Mouse (Mus musculus) thymus, adult 2 months (tissue): ENCODE measurements around the gene Ankrd13d.

Experiments
- CTCF ChIP-seq: fragments of 200-500 bp; IDR thresholded peaks from 2 replicates; pipeline ENCODE4 v1.5.1; 2012; ENCODE audit warnings: mild to moderate bottlenecking, control low read depth, low read length, moderate library complexity, borderline replicate concordance; ENCODE audit not compliant: control insufficient read depth, poor library complexity, insufficient read depth; ENCODE audit errors: extremely low read depth
- POLR2A ChIP-seq: fragments of 200-500 bp; IDR thresholded peaks from 2 replicates; pipeline ENCODE4 v1.6.1; 2012; ENCODE audit warnings: mild to moderate bottlenecking, low read length, control low read depth, moderate library complexity; ENCODE audit not compliant: control insufficient read depth, poor library complexity, insufficient read depth; ENCODE audit errors: extremely low read depth

DNA sequence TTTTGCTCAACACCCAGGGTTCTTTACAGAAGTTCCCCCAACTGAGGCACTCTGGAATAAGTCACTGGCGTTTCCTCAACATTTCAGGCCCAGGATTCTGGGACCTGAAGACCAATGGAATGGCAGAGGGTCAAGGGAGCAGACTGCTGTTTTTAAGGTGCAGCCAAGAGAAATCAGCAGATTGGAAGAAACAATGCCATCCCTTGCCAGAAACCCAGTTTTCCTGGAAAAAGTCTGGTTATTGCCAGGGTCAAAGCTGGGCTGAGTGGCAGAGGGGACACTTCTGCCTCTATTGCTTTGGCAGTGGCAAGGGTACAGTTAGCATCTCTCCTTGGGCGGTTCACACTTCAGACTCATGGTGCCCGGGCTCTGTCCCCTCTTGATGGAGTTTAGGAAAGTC lies 34.2 kb upstream of the Ankrd13d start:
- TF ChIP-seq CTCF = no peak
- no peak for TF ChIP-seq POLR2A
